Mouse (Mus musculus) hindbrain, embryonic 12.5 days (tissue): ENCODE measurements around the gene E130208F15Rik. TPM values are rescaled to one million over a fixed set of nuclear protein-coding genes. Genes with fewer than 3 reads are reported as not detected.

Experiments
- polyA plus RNA-seq: library from polyadenylated mRNA; unstranded; fragments of >200 nt; fragmentation: Nextera tagmentation; extraction: Ambion mirVana; gene quantifications from 2 replicates; pipeline ENCODE4 v1.2.1, GENCODE M21; 2016

Gene E130208F15Rik
- polyA plus RNA-seq, 1 experiment from 2014 or later: 0.49 TPM

Other genes starting within 250 kb of the E130208F15Rik start
- gene Zfp82, start 248.8 kb upstream of the E130208F15Rik start, polyA plus RNA-seq: 9.8 and 10.1 TPM in 2 replicates
- gene Gm26920, start 231.3 kb upstream of the E130208F15Rik start, polyA plus RNA-seq: 0.80 and 0.82 TPM in 2 replicates
- 13.7 and 16.2 TPM in 2 replicates for gene Zfp566, start 231.2 kb upstream of the E130208F15Rik start, polyA plus RNA-seq
- 121 and 126 TPM in 2 replicates for gene Zfp260, start 227.0 kb upstream of the E130208F15Rik start, polyA plus RNA-seq
- 14.0 and 14.6 TPM in 2 replicates for gene Zfp382, start 199.8 kb upstream of the E130208F15Rik start, polyA plus RNA-seq
- gene Zfp146, start 152.0 kb upstream of the E130208F15Rik start, polyA plus RNA-seq: 17.6 and 20.2 TPM in 2 replicates
- 3.5 and 3.6 TPM in 2 replicates for gene Cox7a1, start 137.6 kb upstream of the E130208F15Rik start, polyA plus RNA-seq
- gene Capns1, start 122.9 kb upstream of the E130208F15Rik start, polyA plus RNA-seq: 78.0 and 80.0 TPM in 2 replicates
- 135 and 149 TPM in 2 replicates for gene Polr2i, start 89.8 kb upstream of the E130208F15Rik start, polyA plus RNA-seq
- 272 and 275 TPM in 2 replicates for gene Tbcb, start 89.5 kb upstream of the E130208F15Rik start, polyA plus RNA-seq
- not detected in 2 replicates for gene Ovol3, start 86.0 kb upstream of the E130208F15Rik start, polyA plus RNA-seq
- 0.48 and 0.77 TPM in 2 replicates for gene Thap8, start 41.6 kb upstream of the E130208F15Rik start, polyA plus RNA-seq
- gene Wdr62, start 41.3 kb upstream of the E130208F15Rik start, polyA plus RNA-seq: 7.2 and 7.4 TPM in 2 replicates
- gene Clip3, start 30.0 kb upstream of the E130208F15Rik start, polyA plus RNA-seq: 74.8 and 88.1 TPM in 2 replicates
- 87.1 and 93.5 TPM in 2 replicates for gene Alkbh6, start 13.0 kb upstream of the E130208F15Rik start, polyA plus RNA-seq
- 36.9 and 39.2 TPM in 2 replicates for gene Syne4, start 6.9 kb upstream of the E130208F15Rik start, polyA plus RNA-seq
- 22.3 and 23.4 TPM in 2 replicates for gene Sdhaf1, start 2.2 kb downstream of the E130208F15Rik start, polyA plus RNA-seq
- gene Lrfn3, start 41.0 kb downstream of the E130208F15Rik start, polyA plus RNA-seq: 9.3 and 10.1 TPM in 2 replicates
- gene Tyrobp, start 92.0 kb downstream of the E130208F15Rik start, polyA plus RNA-seq: 17.7 and 19.7 TPM in 2 replicates
- gene Hcst, start 98.1 kb downstream of the E130208F15Rik start, polyA plus RNA-seq: 0.57 and 0.86 TPM in 2 replicates
- gene Nfkbid, start 100.0 kb downstream of the E130208F15Rik start, polyA plus RNA-seq: 1.3 and 2.2 TPM in 2 replicates
- gene Aplp1, start 123.8 kb downstream of the E130208F15Rik start, polyA plus RNA-seq: 348 and 365 TPM in 2 replicates
- 16.1 and 23.9 TPM in 2 replicates for gene Kirrel2, start 135.9 kb downstream of the E130208F15Rik start, polyA plus RNA-seq
- gene Nphs1, start 136.6 kb downstream of the E130208F15Rik start, polyA plus RNA-seq: 3.8 and 5.2 TPM in 2 replicates
- not detected in 2 replicates for gene Prodh2, start 171.9 kb downstream of the E130208F15Rik start, polyA plus RNA-seq
- 88.6 and 98.9 TPM in 2 replicates for gene Arhgap33, start 213.3 kb downstream of the E130208F15Rik start, polyA plus RNA-seq
- gene Hspb6, start 230.4 kb downstream of the E130208F15Rik start, polyA plus RNA-seq: 5.7 and 7.1 TPM in 2 replicates
- gene Proser3, start 230.6 kb downstream of the E130208F15Rik start, polyA plus RNA-seq: 11.3 and 12.6 TPM in 2 replicates
- gene Lin37, start 238.1 kb downstream of the E130208F15Rik start, polyA plus RNA-seq: 52.4 and 55.2 TPM in 2 replicates
- gene U2af1l4, start 241.6 kb downstream of the E130208F15Rik start, polyA plus RNA-seq: 80.6 and 87.5 TPM in 2 replicates
- gene Gm49396, start 241.6 kb downstream of the E130208F15Rik start, polyA plus RNA-seq: 18.1 and 19.5 TPM in 2 replicates
- gene Psenen, start 241.9 kb downstream of the E130208F15Rik start, polyA plus RNA-seq: 128 and 139 TPM in 2 replicates
- gene Igflr1, start 243.7 kb downstream of the E130208F15Rik start, polyA plus RNA-seq: 4.2 and 6.3 TPM in 2 replicates